Mouse (Mus musculus) forebrain, embryonic 11.5 days (tissue): ENCODE results near the gene B3gnt2. TPM values are rescaled to one million over a fixed set of nuclear protein-coding genes. Genes with fewer than 3 reads are reported as not detected.

Source experiments
- ATAC-seq: fragments of 200-750 bp; cut with Nextera tagmentation; replicated peaks from 2 replicates; pipeline ENCODE4 v1.8.0; 2017; ENCODE audit warnings: moderate TSS enrichment; ENCODE audit not compliant: low FRiP score
- DNase-seq: peaks from one replicate; pipeline ENCODE4 v3.0.0-alpha.2; 2017; ENCODE audit warnings: low spot score
- H3K27ac ChIP-seq: fragments of 300-500 bp; sonication (generic); 2 replicates; pipeline ENCODE4 v1.5.1; 2014; ENCODE audit warnings: low read depth, low read length
- H3K27me3 ChIP-seq: fragments of 300-500 bp; sonication (generic); 2 replicates; pipeline ENCODE4 v1.6.1; 2014; ENCODE audit warnings: mild to moderate bottlenecking, low read length, mixed read lengths; ENCODE audit not compliant: control insufficient read depth, insufficient read depth
- H3K36me3 ChIP-seq: fragments of 300-500 bp; sonication (generic); 2 replicates; pipeline ENCODE4 v1.6.1; 2014; ENCODE audit warnings: mild to moderate bottlenecking, low read length, moderate library complexity, mixed read lengths; ENCODE audit not compliant: control insufficient read depth, insufficient read depth
- H3K4me1 ChIP-seq: fragments of 300-500 bp; sonication (generic); replicated peaks from 2 replicates; pipeline ENCODE4 v1.6.1; 2014; ENCODE audit warnings: low read length, mixed read lengths; ENCODE audit not compliant: control insufficient read depth, insufficient read depth
- H3K4me2 ChIP-seq: fragments of 300-500 bp; sonication (generic); 2 replicates; pipeline ENCODE4 v1.6.1; 2014; ENCODE audit warnings: low read depth, mild to moderate bottlenecking, low read length, moderate library complexity, mixed read lengths; ENCODE audit not compliant: severe bottlenecking
- H3K4me3 ChIP-seq: fragments of 300-500 bp; sonication (generic); 2 replicates; pipeline ENCODE4 v1.5.1; 2014; ENCODE audit warnings: low read depth, low read length
- H3K9ac ChIP-seq: fragments of 300-500 bp; sonication (generic); 2 replicates; pipeline ENCODE4 v1.6.1; 2014; ENCODE audit warnings: low read length
- H3K9me3 ChIP-seq: fragments of 300-500 bp; sonication (generic); 2 replicates; pipeline ENCODE4 v1.6.1; 2016; ENCODE audit warnings: low read length, mixed read lengths; ENCODE audit not compliant: control insufficient read depth
- WGBS: fragments of 180-500 bp; shearing (Covaris S2); extraction: QIAGEN DNeasy Blood & Tissue Kit; methylation state at CpG from one replicate; pipeline ENCODE4 v1.1.7; 2014; 5-methylcytosine and 5-hydroxymethylcytosine counted together
- polyA plus RNA-seq: library from polyadenylated mRNA; unstranded; fragments of >200 nt; fragmentation: Nextera tagmentation; extraction: Ambion mirVana; gene quantifications from 2 replicates; pipeline ENCODE4 v1.2.1, GENCODE M21; 2014

The B3gnt2 gene
- polyA plus RNA-seq, 1 experiment from 2014 or later = 2.4 TPM

DNA sequence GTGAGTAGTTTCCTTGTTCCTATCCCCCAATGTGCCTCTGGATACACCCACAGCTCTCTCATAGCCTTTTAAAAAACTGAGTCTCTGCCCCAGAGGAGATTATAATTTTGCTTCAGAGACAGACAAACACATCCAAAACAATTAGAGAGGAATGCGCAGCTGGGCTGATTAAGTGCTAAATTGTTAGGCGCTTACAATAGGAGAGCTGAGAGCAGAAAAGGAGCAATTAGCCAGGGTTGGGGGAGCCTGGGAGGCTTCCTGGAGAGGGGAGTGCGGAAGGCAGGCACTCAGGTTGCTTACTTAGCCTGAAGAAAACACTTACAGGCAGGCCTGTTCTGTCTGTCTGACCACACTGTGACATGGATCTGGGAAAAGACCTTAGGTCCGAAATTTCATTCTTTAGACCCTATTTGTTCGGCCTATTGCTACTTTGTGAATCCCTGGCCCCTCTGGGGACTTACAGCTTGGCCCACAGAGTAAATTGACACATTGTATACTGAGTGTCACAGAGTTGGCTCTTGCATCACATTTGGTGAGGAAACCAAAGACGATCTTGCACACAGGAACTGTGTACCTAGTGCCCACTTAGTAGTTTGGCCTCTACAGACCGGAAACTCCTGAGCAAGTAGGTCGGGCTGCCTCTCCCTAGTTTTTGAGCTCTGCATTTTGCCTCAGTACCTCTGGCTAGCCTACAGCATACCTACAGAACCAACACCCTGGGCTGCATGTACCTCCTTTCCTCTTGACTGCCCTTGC lies 3.7 kb upstream of the B3gnt2 start:
- DNase-seq (peak; percentile 69), ATAC-seq (no peak; the same call in 1 of the 2 replicates)
- peaks cover 18% of the 10 kb centered on the region; the same call in 1 of the 2 replicates for H3K4me1 ChIP-seq
- H3K27ac ChIP-seq = no peak overlapping the region
- no peaks in the 10 kb centered on the region for H3K36me3 ChIP-seq
- H3K27me3 ChIP-seq = peaks cover 21% of the 10 kb centered on the region
- H3K9me3 ChIP-seq = no peaks in the 10 kb centered on the region
- H3K9ac ChIP-seq = no peak overlapping the region
- H3K4me2 ChIP-seq = no peak overlapping the region
- H3K4me3 ChIP-seq = no peak overlapping the region
- 29% methylated on average over 8 of the region's 8 CpGs for WGBS

DNA sequence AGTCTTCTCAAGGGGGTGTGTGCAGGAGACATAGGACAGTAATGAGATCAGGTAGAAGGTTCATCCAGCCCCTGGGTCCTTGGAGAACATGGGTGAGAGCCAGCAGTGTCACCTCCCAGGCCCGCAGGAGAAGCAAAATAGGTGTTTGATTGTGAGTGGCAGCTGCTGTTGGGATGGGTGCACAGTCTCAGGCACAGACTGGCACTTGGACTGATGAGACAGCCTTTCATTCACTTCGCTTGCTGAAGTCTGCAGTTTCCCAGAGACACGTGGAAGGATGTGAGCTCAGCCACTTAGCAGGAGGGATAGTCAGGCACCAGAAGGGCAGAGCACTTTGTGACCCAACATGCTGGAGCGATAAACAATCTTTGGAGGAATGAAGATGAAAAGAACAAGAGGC lies 2.8 kb upstream of the B3gnt2 start:
- no peak overlapping the region for H3K4me2 ChIP-seq
- DNase-seq (no peak), ATAC-seq (no peak)
- no peak overlapping the region for H3K27ac ChIP-seq
- no peak overlapping the region for H3K4me3 ChIP-seq
- peaks cover 23% of the 10 kb centered on the region for H3K4me1 ChIP-seq
- peaks cover 27% of the 10 kb centered on the region for H3K27me3 ChIP-seq
- H3K9ac ChIP-seq = no peak overlapping the region
- 33% methylated on average over 4 of the region's 4 CpGs for WGBS
- H3K9me3 ChIP-seq = no peaks in the 10 kb centered on the region
- no peaks in the 10 kb centered on the region for H3K36me3 ChIP-seq

DNA sequence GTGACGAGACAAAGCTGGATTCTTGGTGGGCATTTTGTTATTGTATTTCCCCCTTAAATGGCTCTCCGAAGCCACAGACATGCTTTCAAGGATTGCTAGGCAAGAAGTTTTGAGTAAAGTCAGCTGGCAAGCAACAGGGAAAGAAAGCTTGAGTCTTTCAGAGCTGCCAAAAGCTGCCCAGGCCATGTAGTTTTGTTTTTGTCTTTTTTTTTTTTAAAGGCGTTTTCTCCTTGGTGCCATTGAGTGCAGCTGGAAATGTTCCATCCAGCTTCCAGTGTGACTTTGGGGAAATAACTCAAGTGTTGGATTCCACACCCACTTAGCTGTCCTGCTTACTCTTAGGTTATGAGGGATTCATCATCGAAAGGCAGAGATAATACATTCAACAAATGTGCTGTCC lies 554 bp upstream of the B3gnt2 start:
- Histone ChIP-seq H3K4me1 (peaks cover 26% of the 10 kb centered on the region), H3K27ac (no peak overlapping the region), H3K4me2 (no peak overlapping the region), H3K9ac (no peak overlapping the region), H3K27me3 (peaks cover 45% of the 10 kb centered on the region), H3K4me3 (no peak overlapping the region), H3K9me3 (no peaks in the 10 kb centered on the region), H3K36me3 (no peaks in the 10 kb centered on the region)
- ATAC-seq (no peak), DNase-seq (no peak)
- WGBS = 63% methylated on average over 4 of the region's 4 CpGs

DNA sequence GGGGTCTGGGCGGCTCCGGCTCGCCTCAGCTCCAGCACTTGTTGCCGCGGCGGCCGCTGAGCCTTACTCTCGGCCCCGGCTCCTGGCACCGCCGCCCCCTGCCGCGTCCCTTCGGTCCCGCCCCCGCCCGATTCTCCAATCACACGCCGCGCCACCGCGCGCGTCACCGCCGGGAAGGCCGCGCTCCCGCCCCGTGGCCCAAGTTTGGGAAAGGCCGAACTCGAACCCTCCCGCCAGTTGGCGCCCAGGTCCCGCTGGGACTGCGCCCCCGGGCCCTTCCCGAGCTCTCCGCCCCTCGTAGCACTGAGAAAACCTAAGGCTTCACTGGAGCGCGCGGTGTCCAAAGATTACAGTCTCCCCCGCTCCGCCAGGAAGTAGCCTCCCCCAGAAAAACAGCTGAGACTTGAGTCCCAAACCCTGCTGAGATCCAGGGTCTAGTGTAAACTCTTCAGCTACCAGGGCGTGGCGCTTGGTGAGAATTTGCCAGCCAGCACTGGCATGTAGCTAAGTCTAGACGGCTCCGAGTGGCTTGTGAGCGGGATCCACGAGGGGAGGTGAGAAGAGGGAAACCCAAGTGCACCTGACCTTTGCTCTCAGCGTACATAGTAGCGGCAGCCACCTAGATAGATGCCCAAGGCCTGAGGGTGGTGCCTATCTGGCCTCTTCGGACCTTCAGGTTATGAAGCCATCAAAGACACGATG lies 977 bp downstream of the B3gnt2 start:
- peak; percentile 90 for ATAC-seq
- Histone ChIP-seq H3K9ac (peak overlapping the region; percentile 65), H3K4me1 (peaks cover 24% of the 10 kb centered on the region), H3K27me3 (peaks cover 45% of the 10 kb centered on the region), H3K9me3 (no peaks in the 10 kb centered on the region), H3K4me3 (peak overlapping the region; percentile 67), H3K27ac (no peak overlapping the region), H3K4me2 (peak overlapping the region; percentile 93), H3K36me3 (no peaks in the 10 kb centered on the region)
- WGBS = 1% methylated on average over 54 of the region's 55 CpGs
- peak; percentile 93 for DNase-seq

DNA sequence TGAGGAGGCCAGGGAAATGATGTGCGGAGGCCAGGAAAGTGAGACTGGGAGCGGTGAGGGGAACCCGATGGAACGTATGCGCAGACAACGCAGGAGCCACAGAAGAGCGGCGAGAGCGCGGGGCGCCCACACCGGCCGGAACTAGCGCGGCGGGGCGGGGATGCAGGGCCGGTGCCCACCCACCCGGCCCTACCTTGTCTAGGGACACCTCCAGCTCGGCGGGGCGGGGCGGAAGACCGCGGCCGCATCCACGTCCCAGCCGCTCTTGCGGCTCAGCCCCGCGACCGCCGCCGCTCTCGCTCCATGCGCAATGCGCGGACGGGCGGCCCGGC lies 1.5 kb downstream of the B3gnt2 start:
- peak overlapping the region; percentile 93 for H3K4me2 ChIP-seq
- ATAC-seq = peak; percentile 71; the same call in 1 of the 2 replicates
- peaks cover 20% of the 10 kb centered on the region for H3K4me1 ChIP-seq
- no peak for DNase-seq
- peaks cover 45% of the 10 kb centered on the region for H3K27me3 ChIP-seq
- no peaks in the 10 kb centered on the region for H3K36me3 ChIP-seq
- peak overlapping the region; percentile 65 for H3K9ac ChIP-seq
- no peaks in the 10 kb centered on the region for H3K9me3 ChIP-seq
- peak overlapping the region; percentile 67 for H3K4me3 ChIP-seq
- H3K27ac ChIP-seq = no peak overlapping the region
- under 1% methylated on average over 18 of the region's 41 CpGs for WGBS

DNA sequence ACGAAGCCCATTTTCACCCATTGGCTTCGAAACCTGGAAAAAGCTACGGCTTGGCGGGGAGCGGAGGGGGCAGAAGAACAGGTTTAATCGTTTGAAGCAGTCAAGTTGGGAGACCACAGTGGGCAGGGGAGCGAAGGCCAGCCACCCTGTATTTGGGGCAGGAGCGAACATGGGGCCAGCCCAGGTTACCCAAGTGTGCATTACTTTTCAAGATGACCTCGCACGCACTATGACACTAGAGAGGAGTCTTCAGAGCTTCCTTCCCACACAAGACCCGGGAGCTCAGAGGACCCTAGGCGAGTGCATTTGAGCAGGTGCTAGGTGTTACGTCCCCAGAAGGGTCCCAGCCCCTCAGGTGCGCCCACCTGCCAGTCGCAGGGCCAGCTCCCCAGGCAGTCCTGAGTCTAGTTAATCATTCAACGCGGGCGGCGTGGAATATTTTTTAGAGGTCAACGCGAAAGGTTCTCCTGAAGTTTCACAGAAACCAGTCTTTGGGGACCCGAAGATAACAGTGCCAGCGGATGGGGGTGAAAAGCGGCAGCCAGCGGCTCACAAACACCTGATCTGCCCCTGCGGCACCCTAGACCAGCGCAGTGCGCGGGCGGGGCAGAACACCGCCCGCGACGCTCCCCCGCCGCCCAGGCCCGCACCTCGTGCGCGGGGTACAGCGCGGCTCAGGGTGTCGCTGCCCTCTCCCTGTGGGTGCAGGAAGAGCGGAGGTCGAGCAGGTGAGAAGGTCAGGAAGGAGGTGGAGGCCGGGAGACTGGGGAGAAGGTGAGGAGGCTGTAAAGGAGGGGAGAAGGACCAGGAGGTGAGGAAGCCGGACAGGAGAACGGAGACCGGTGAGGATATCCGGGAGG lies 2.1 kb downstream of the B3gnt2 start:
- no peaks in the 10 kb centered on the region for H3K36me3 ChIP-seq
- ATAC-seq (peak; percentile 31), DNase-seq (peak; percentile 58)
- H3K9me3 ChIP-seq = no peaks in the 10 kb centered on the region
- peak overlapping the region; percentile 67 for H3K4me3 ChIP-seq
- H3K9ac ChIP-seq = peak overlapping the region; percentile 65
- peaks cover 16% of the 10 kb centered on the region for H3K4me1 ChIP-seq
- 2% methylated on average over 50 of the region's 50 CpGs for WGBS
- H3K27ac ChIP-seq = no peak overlapping the region
- H3K27me3 ChIP-seq = peaks cover 45% of the 10 kb centered on the region
- peak overlapping the region; percentile 93 for H3K4me2 ChIP-seq

DNA sequence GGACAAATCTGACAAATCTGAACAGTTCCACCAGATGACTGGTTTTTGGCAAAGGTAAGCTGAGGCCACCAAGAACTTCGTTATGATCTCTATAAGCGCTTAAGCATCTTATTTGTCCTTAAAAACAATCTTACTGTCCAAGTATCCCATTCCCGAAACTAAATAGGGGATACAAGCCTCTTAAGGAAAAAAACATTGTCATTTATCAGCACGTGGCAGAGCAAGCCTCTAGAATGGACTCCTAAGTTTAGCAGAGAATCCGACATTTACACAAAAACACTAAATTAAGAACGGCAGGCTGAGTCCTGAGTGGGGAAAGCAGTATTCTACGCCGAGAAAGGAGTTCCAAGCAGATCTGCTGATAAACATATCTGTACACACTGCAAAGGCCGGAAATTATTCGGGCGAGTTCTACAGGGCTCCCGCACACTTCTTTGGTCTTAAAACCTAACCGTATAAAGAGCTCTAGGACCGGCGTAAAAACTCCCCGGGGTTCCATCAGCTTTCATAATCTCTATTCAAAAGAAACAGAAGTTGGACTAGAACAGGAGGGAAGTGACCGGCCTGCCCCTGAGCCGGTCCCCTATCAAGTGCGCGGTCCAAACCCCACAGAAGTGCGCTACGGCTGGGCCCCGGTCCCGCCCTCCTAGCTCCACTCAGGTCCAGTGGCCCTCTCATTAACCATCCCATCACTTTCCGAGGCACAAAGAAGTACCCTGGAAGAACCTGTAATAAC lies 2.9 kb downstream of the B3gnt2 start:
- H3K9ac ChIP-seq = no peak overlapping the region
- peak overlapping the region; percentile 67 for H3K4me3 ChIP-seq
- H3K27me3 ChIP-seq = peaks cover 45% of the 10 kb centered on the region
- 11% methylated on average over 25 of the region's 25 CpGs for WGBS
- peak overlapping the region; percentile 93 for H3K4me2 ChIP-seq
- no peak overlapping the region for H3K27ac ChIP-seq
- H3K9me3 ChIP-seq = no peaks in the 10 kb centered on the region
- H3K36me3 ChIP-seq = no peaks in the 10 kb centered on the region
- DNase-seq (no peak), ATAC-seq (no peak)
- H3K4me1 ChIP-seq = peaks cover 15% of the 10 kb centered on the region

DNA sequence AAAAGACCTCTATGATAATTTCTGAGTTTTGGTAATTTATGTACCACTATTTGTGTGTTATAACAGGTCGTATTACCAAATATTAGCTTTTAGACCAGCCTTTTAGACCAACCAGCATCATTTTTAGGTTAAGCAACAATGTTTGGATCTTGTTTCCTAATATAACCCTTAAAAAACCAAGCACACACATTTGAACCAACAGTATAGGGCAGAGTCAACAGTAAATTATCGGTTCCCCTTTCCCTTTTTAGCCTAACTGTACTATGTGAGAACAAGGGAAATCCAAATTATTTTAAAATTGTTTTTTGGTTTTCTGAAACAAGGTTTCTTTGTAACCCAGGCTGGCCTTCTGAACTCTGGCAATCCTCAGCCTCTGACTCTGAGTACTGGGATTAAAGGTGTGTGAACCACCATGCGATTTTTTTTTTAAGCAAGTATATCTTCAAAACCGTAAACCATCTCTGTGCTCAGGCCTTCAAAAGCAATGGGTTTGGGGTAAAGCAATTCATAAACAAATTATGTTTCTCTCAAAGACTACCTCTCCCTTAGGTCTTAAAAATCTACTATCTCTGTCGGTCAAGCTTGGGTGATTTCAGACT lies 3.6 kb downstream of the B3gnt2 start:
- no peak overlapping the region for H3K9ac ChIP-seq
- peaks cover 15% of the 10 kb centered on the region for H3K4me1 ChIP-seq
- H3K27me3 ChIP-seq = peaks cover 42% of the 10 kb centered on the region
- H3K4me2 ChIP-seq = no peak overlapping the region
- no peak overlapping the region for H3K27ac ChIP-seq
- H3K36me3 ChIP-seq = no peaks in the 10 kb centered on the region
- H3K9me3 ChIP-seq = no peaks in the 10 kb centered on the region
- 77% methylated on average over 5 of the region's 5 CpGs for WGBS
- DNase-seq = no peak
- H3K4me3 ChIP-seq = no peak overlapping the region
- no peak for ATAC-seq
